Mouse (Mus musculus): ENCODE results near the gene Mapk8. TPM values are rescaled to one million over a fixed set of nuclear protein-coding genes. Genes with fewer than 3 reads are reported as not detected.
"Not testable (repeated sequence)": the region's sequence is repeated elsewhere in the genome, so short reads cannot be mapped to it uniquely, and the experiment has no call there.

The Mapk8 gene
- polyA plus RNA-seq, 1 experiment from 2014 or later: 25.9 TPM

- Histone ChIP-seq H3K9ac (replicated peaks) (peak overlapping the region; percentile 88), H3K4me3 (peak overlapping the region; percentile 91), H3K4me1 (peaks cover 19% of the 10 kb centered on the region), H3K27me3 (peaks cover 34% of the 10 kb centered on the region), H3K36me3 (no peaks in the 10 kb centered on the region), H3K4me2 (replicated peaks) (peak overlapping the region; percentile 64), H3K27ac (replicated peaks) (peak overlapping the region; percentile 95), H3K9me3 (no peaks in the 10 kb centered on the region)
- no peak; the same call in none of the 2 replicates for ATAC-seq (ENCODE audit: low FRiP score, low read depth)
- under 1% methylated on average over 71 of the region's 72 CpGs for WGBS
Measured at GRCm38 (mm10) chr14:33446561-33447023, 366 bp downstream of the Mapk8 start.

GRCm38 (mm10) chr14:33445962-33446361 lies 996 bp downstream of the Mapk8 start:
- 43% methylated on average over 3 of the region's 3 CpGs for WGBS
- ATAC-seq (ENCODE audit: low FRiP score, low read depth): no peak
- no peaks in the 10 kb centered on the region for H3K36me3 ChIP-seq
- H3K27ac ChIP-seq (replicated peaks): no peak overlapping the region; the same call in 1 of the 2 replicates
- H3K27me3 ChIP-seq: peaks cover 29% of the 10 kb centered on the region
- no peaks in the 10 kb centered on the region for H3K9me3 ChIP-seq
- H3K9ac ChIP-seq (replicated peaks): peak overlapping the region; percentile 88
- H3K4me1 ChIP-seq: peaks cover 19% of the 10 kb centered on the region
- peak overlapping the region; percentile 64 for H3K4me2 ChIP-seq (replicated peaks)
- peak overlapping the region; percentile 91 for H3K4me3 ChIP-seq

- no peak overlapping the region for H3K4me3 ChIP-seq
- peaks cover 11% of the 10 kb centered on the region for H3K27me3 ChIP-seq
- ATAC-seq (ENCODE audit: low FRiP score, low read depth): no peak
- H3K9ac ChIP-seq (replicated peaks): no peak overlapping the region
- peaks cover 19% of the 10 kb centered on the region for H3K4me1 ChIP-seq
- 90% methylated on average over 2 of the region's 2 CpGs for WGBS
- no peak overlapping the region for H3K4me2 ChIP-seq (replicated peaks)
- H3K27ac ChIP-seq (replicated peaks): no peak overlapping the region
- H3K9me3 ChIP-seq: no peaks in the 10 kb centered on the region
- H3K36me3 ChIP-seq: no peaks in the 10 kb centered on the region
Measured at GRCm38 (mm10) chr14:33443780-33444179, 3.2 kb downstream of the Mapk8 start.

GRCm38 (mm10) chr14:33432485-33432884 lies 14.5 kb downstream of the Mapk8 start:
- H3K4me3 ChIP-seq; H3K36me3 ChIP-seq; H3K9ac ChIP-seq (replicated peaks); ATAC-seq (ENCODE audit: low FRiP score, low read depth); H3K4me2 ChIP-seq (replicated peaks); H3K27me3 ChIP-seq; H3K4me1 ChIP-seq; H3K27ac ChIP-seq (replicated peaks): not testable (repeated sequence)
- peaks cover 16% of the 10 kb centered on the region for H3K9me3 ChIP-seq
- WGBS: 92% methylated on average over 4 of the region's 4 CpGs

GRCm38 (mm10) chr14:33424124-33424523 lies 22.8 kb downstream of the Mapk8 start:
- no peak overlapping the region for H3K27ac ChIP-seq (replicated peaks)
- no peaks in the 10 kb centered on the region for H3K27me3 ChIP-seq

GRCm38 (mm10) chr14:33423003-33423402 lies 24.0 kb downstream of the Mapk8 start:
- whole genome bisulfite sequencing: 98% methylated on average over 1 of the region's 1 CpGs
- H3K36me3 ChIP-seq: no peaks in the 10 kb centered on the region
- no peak overlapping the region for H3K4me3 ChIP-seq
- ATAC-seq (ENCODE audit: low FRiP score, low read depth): no peak
- H3K4me2 ChIP-seq (replicated peaks): no peak overlapping the region
- no peak overlapping the region for H3K27ac ChIP-seq (replicated peaks)
- H3K9me3 ChIP-seq: no peaks in the 10 kb centered on the region
- H3K4me1 ChIP-seq: no peaks in the 10 kb centered on the region
- H3K9ac ChIP-seq (replicated peaks): no peak overlapping the region
- H3K27me3 ChIP-seq: no peaks in the 10 kb centered on the region

More at GRCm38 (mm10) chr14:33424124-33424523, 22.8 kb downstream of the Mapk8 start:
- Histone ChIP-seq H3K4me2 (replicated peaks) (no peak overlapping the region), H3K4me3 (no peak overlapping the region), H3K9me3 (no peaks in the 10 kb centered on the region), H3K36me3 (no peaks in the 10 kb centered on the region), H3K4me1 (no peaks in the 10 kb centered on the region), H3K9ac (replicated peaks) (no peak overlapping the region)
- no peak for ATAC-seq (ENCODE audit: low FRiP score, low read depth)

- ATAC-seq (ENCODE audit: low FRiP score, low read depth): no peak
- Histone ChIP-seq H3K9me3 (no peaks in the 10 kb centered on the region), H3K27me3 (no peaks in the 10 kb centered on the region), H3K4me1 (no peaks in the 10 kb centered on the region), H3K36me3 (no peaks in the 10 kb centered on the region), H3K27ac (replicated peaks) (no peak overlapping the region), H3K9ac (replicated peaks) (no peak overlapping the region), H3K4me2 (replicated peaks) (no peak overlapping the region), H3K4me3 (no peak overlapping the region)
- WGBS: 93% methylated on average over 3 of the region's 3 CpGs
Measured at GRCm38 (mm10) chr14:33418311-33418909, 28.5 kb downstream of the Mapk8 start.

GRCm38 (mm10) chr14:33415746-33416145 lies 31.2 kb downstream of the Mapk8 start:
- 96% methylated on average over 1 of the region's 1 CpGs for WGBS
- Histone ChIP-seq H3K9ac (replicated peaks) (no peak overlapping the region), H3K9me3 (no peaks in the 10 kb centered on the region), H3K36me3 (no peaks in the 10 kb centered on the region), H3K27me3 (no peaks in the 10 kb centered on the region), H3K4me2 (replicated peaks) (no peak overlapping the region), H3K27ac (replicated peaks) (no peak overlapping the region), H3K4me1 (no peaks in the 10 kb centered on the region), H3K4me3 (no peak overlapping the region)
- ATAC-seq (ENCODE audit: low FRiP score, low read depth): no peak

GRCm38 (mm10) chr14:33402331-33402730 lies 44.6 kb downstream of the Mapk8 start:
- Histone ChIP-seq H3K4me1 (no peaks in the 10 kb centered on the region), H3K36me3 (peaks cover 19% of the 10 kb centered on the region), H3K27ac (replicated peaks) (no peak overlapping the region), H3K4me2 (replicated peaks) (no peak overlapping the region), H3K4me3 (no peak overlapping the region), H3K9ac (replicated peaks) (no peak overlapping the region), H3K27me3 (no peaks in the 10 kb centered on the region), H3K9me3 (no peaks in the 10 kb centered on the region)
- WGBS: 88% methylated on average over 1 of the region's 1 CpGs
- no peak for ATAC-seq (ENCODE audit: low FRiP score, low read depth)

- 75% methylated on average over 3 of the region's 3 CpGs for WGBS
- Histone ChIP-seq H3K4me1 (no peaks in the 10 kb centered on the region), H3K4me3 (no peak overlapping the region), H3K4me2 (replicated peaks) (no peak overlapping the region), H3K9me3 (no peaks in the 10 kb centered on the region), H3K27ac (replicated peaks) (no peak overlapping the region), H3K36me3 (peaks cover 16% of the 10 kb centered on the region), H3K27me3 (no peaks in the 10 kb centered on the region), H3K9ac (replicated peaks) (no peak overlapping the region)
- no peak for ATAC-seq (ENCODE audit: low FRiP score, low read depth)
Measured at GRCm38 (mm10) chr14:33400019-33400418, 46.9 kb downstream of the Mapk8 start.

GRCm38 (mm10) chr14:33398065-33398860 lies 48.7 kb downstream of the Mapk8 start:
- H3K4me1 ChIP-seq: no peaks in the 10 kb centered on the region
- H3K27me3 ChIP-seq: no peaks in the 10 kb centered on the region
- 85% methylated on average over 5 of the region's 5 CpGs for WGBS
- H3K9ac ChIP-seq (replicated peaks): no peak overlapping the region
- peaks cover 16% of the 10 kb centered on the region for H3K36me3 ChIP-seq
- no peak overlapping the region for H3K27ac ChIP-seq (replicated peaks)
- no peak overlapping the region for H3K4me2 ChIP-seq (replicated peaks)
- H3K4me3 ChIP-seq: no peak overlapping the region
- no peak for ATAC-seq (ENCODE audit: low FRiP score, low read depth)
- H3K9me3 ChIP-seq: no peaks in the 10 kb centered on the region

- ATAC-seq (ENCODE audit: low FRiP score, low read depth): no peak
- H3K27ac ChIP-seq (replicated peaks): no peak overlapping the region
- no peaks in the 10 kb centered on the region for H3K4me1 ChIP-seq
- H3K9me3 ChIP-seq: no peaks in the 10 kb centered on the region
- no peak overlapping the region for H3K4me2 ChIP-seq (replicated peaks)
- peaks cover 42% of the 10 kb centered on the region for H3K36me3 ChIP-seq
- H3K4me3 ChIP-seq: no peak overlapping the region
- H3K9ac ChIP-seq (replicated peaks): no peak overlapping the region
- 90% methylated on average over 6 of the region's 6 CpGs for WGBS
- H3K27me3 ChIP-seq: no peaks in the 10 kb centered on the region
Measured at GRCm38 (mm10) chr14:33380830-33381457, 66.0 kb downstream of the Mapk8 start.
